Mouse (Mus musculus): ENCODE results near the gene Mogat1.
A peak's percentile ranks its signal among the peaks of the same experiment; 100 is the strongest.
"Not testable (repeated sequence)": the region's sequence is repeated elsewhere in the genome, so short reads cannot be mapped to it uniquely, and the experiment has no call there.

Mogat1 gene

GRCm38 (mm10) chr1:78510862-78511261 lies at the start of gene Mogat1:
Gene Mogat1, plus strand, starts transcription at chr1:78510991.
- DNase-seq (ENCODE audit: low read depth in 2 of 2, low spot score in 2 of 2) = no peak

- DNase-seq (ENCODE audit: low read depth in 2 of 2, low spot score in 2 of 2) = no peak
Observed at GRCm38 (mm10) chr1:78472441-78472840, 38.4 kb upstream of the Mogat1 start.

GRCm38 (mm10) chr1:78483430-78483829 lies 27.4 kb upstream of the Mogat1 start:
- no peak for DNase-seq (ENCODE audit: low read depth in 2 of 2, low spot score in 2 of 2)

GRCm38 (mm10) chr1:78484361-78484760 lies 26.4 kb upstream of the Mogat1 start:
- no peak for DNase-seq (ENCODE audit: low read depth in 2 of 2, low spot score in 2 of 2)

GRCm38 (mm10) chr1:78488427-78488751 lies 22.4 kb upstream of the Mogat1 start:
- no peak for DNase-seq (ENCODE audit: low read depth in 2 of 2, low spot score in 2 of 2)

GRCm38 (mm10) chr1:78488752-78489492 lies 21.9 kb upstream of the Mogat1 start, which contains the start of gene Farsb:
Gene Farsb, minus strand, starts transcription at chr1:78488897.
- DNase-seq (ENCODE audit: low read depth in 2 of 2, low spot score in 2 of 2) = peak; percentile 89 to 90

GRCm38 (mm10) chr1:78490143-78490542 lies 20.6 kb upstream of the Mogat1 start:
- DNase-seq (ENCODE audit: low read depth in 2 of 2, low spot score in 2 of 2) = no peak

- no peak for DNase-seq (ENCODE audit: low read depth in 2 of 2, low spot score in 2 of 2)
Observed at GRCm38 (mm10) chr1:78501036-78501435, 9.8 kb upstream of the Mogat1 start.

- not testable (repeated sequence) for DNase-seq (ENCODE audit: low read depth in 2 of 2, low spot score in 2 of 2)
Observed at GRCm38 (mm10) chr1:78501856-78502255, 8.9 kb upstream of the Mogat1 start.

- no peak for DNase-seq (ENCODE audit: low read depth in 2 of 2, low spot score in 2 of 2)
Observed at GRCm38 (mm10) chr1:78502527-78502926, 8.3 kb upstream of the Mogat1 start.

GRCm38 (mm10) chr1:78507137-78507536 lies 3.7 kb upstream of the Mogat1 start:
- no peak for DNase-seq (ENCODE audit: low read depth in 2 of 2, low spot score in 2 of 2)

- DNase-seq (ENCODE audit: low read depth in 2 of 2, low spot score in 2 of 2) = no peak
Observed at GRCm38 (mm10) chr1:78511621-78512160, 900 bp downstream of the Mogat1 start, which contains the start of gene BC035947. Gene BC035947, minus strand, starts transcription at chr1:78512158.

GRCm38 (mm10) chr1:78512756-78513155 lies 2.0 kb downstream of the Mogat1 start:
- no peak for DNase-seq (ENCODE audit: low read depth in 2 of 2, low spot score in 2 of 2)

- DNase-seq (ENCODE audit: low read depth in 2 of 2, low spot score in 2 of 2) = no peak
Observed at GRCm38 (mm10) chr1:78518907-78519306, 8.1 kb downstream of the Mogat1 start.

GRCm38 (mm10) chr1:78525189-78525886 lies 14.5 kb downstream of the Mogat1 start:
- DNase-seq (ENCODE audit: low read depth in 2 of 2, low spot score in 2 of 2) = peak; percentile 58 to 61

- no peak for DNase-seq (ENCODE audit: low read depth in 2 of 2, low spot score in 2 of 2)
Observed at GRCm38 (mm10) chr1:78528356-78528755, 17.6 kb downstream of the Mogat1 start.

- no peak for DNase-seq (ENCODE audit: low read depth in 2 of 2, low spot score in 2 of 2)
Observed at GRCm38 (mm10) chr1:78529011-78529410, 18.2 kb downstream of the Mogat1 start.

GRCm38 (mm10) chr1:78530500-78531215 lies 19.9 kb downstream of the Mogat1 start:
- DNase-seq (ENCODE audit: low read depth in 2 of 2, low spot score in 2 of 2) = no peak

GRCm38 (mm10) chr1:78532184-78532800 lies 21.5 kb downstream of the Mogat1 start:
- DNase-seq (ENCODE audit: low read depth in 2 of 2, low spot score in 2 of 2) = no peak

GRCm38 (mm10) chr1:78534428-78535150 lies 23.8 kb downstream of the Mogat1 start:
- no peak for DNase-seq (ENCODE audit: low read depth in 2 of 2, low spot score in 2 of 2)
